Mouse (Mus musculus) embryonic facial prominence, embryonic 10.5 days (tissue): ENCODE data around the gene Luc7l3. TPM values are rescaled to one million over a fixed set of nuclear protein-coding genes. Genes with fewer than 3 reads are reported as not detected.

Experiments used
- DNase-seq: peaks from one replicate; pipeline ENCODE4 v3.0.0-alpha.2; 2017; ENCODE audit warnings: low spot score
- H3K27ac ChIP-seq: fragments of 300-500 bp; sonication (generic); replicated peaks from 2 replicates; pipeline ENCODE4 v1.5.1; 2016; ENCODE audit warnings: mild to moderate bottlenecking
- H3K27me3 ChIP-seq: fragments of 300-500 bp; sonication (generic); replicated peaks from 2 replicates; pipeline ENCODE4 v1.6.1; 2016; ENCODE audit warnings: low read depth, mild to moderate bottlenecking; ENCODE audit not compliant: poor library complexity, severe bottlenecking
- H3K36me3 ChIP-seq: fragments of 300-500 bp; sonication (generic); replicated peaks from 2 replicates; pipeline ENCODE4 v1.6.1; 2016; ENCODE audit warnings: mild to moderate bottlenecking, moderate library complexity
- H3K4me1 ChIP-seq: fragments of 300-500 bp; sonication (generic); 2 replicates; pipeline ENCODE4 v1.6.1; 2016
- H3K4me3 ChIP-seq: fragments of 300-500 bp; sonication (generic); 2 replicates; pipeline ENCODE4 v1.5.1; 2016; ENCODE audit warnings: mild to moderate bottlenecking, moderate library complexity
- H3K9me3 ChIP-seq: fragments of 300-500 bp; sonication (generic); 2 replicates; pipeline ENCODE4 v1.6.1; 2016; ENCODE audit warnings: mild to moderate bottlenecking
- WGBS: fragments of 180-500 bp; shearing (Covaris S2); methylation state at CpG from one replicate; pipeline ENCODE4 v1.1.7; 2016; 5-methylcytosine and 5-hydroxymethylcytosine counted together
- polyA plus RNA-seq: library from polyadenylated mRNA; unstranded; fragments of >200 nt; fragmentation: Nextera tagmentation; extraction: Ambion mirVana; gene quantifications from 2 replicates; pipeline ENCODE4 v1.2.1, GENCODE M21; 2016

The Luc7l3 gene
- polyA plus RNA-seq, 1 experiment from 2014 or later = 117 TPM

DNA sequence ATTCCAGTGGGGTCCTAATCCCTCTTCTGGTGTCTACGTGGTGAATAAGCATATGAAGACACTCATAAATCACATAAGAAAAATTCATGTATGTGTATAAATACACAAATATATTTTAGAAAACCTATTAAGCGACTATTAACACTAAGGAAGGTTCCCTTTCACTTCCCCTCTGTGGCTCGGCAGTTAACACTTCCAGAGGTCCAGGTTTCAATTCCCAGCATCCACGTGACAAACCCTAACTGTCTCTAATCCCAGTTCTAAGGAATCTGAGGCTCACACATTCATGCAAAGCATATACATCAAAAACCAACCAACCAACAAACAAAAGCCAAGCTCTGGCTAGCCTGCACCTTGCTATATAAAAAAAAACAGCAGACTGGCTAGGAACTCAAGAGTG lies 4.3 kb downstream of the Luc7l3 start:
- no peak overlapping the region for H3K4me3 ChIP-seq
- H3K4me1 ChIP-seq = peaks cover 42% of the 10 kb centered on the region
- peaks cover 35% of the 10 kb centered on the region for H3K36me3 ChIP-seq
- DNase-seq = no peak
- H3K27me3 ChIP-seq = no peaks in the 10 kb centered on the region
- WGBS = 70% methylated on average over 4 of the region's 4 CpGs
- H3K9me3 ChIP-seq = no peaks in the 10 kb centered on the region
- H3K27ac ChIP-seq = no peak overlapping the region

DNA sequence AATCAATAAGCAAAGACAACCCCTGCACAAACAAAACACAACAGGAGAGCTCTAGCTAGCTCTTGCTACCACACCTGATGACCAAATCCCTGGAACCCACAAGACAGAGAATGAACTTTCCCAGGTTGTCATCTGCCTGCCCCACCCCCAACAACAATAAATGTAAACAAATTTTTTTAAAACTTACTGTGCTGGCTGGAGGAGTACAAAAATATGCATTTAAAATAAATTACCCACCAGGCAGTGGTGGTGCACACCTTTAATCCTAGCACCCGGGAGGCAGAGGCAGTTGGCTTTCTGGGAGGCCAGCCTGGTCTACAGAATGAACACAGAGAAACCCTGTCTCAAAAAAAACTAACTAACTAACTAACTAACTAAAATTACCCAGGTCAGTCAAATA lies 4.8 kb downstream of the Luc7l3 start:
- WGBS = 89% methylated on average over 1 of the region's 1 CpGs

DNA sequence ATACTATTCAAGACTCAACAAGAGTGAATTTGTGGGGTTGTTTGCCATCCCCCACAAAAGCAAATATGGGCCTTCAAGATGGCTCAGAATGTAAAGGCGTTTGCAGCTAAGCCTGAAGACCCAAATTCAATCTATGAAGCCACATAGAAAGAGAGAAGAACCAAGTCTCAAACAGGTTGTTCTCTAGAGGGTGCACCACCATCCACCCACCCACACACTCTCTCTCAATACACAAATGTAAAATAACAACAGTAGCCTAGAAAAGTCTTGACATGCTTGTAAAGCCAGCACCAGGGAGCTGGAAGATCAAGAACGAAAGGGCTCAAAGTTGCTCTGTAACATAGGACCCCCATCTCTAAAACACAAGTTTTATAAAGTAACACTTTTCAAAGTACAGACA lies 5.3 kb downstream of the Luc7l3 start:
- Histone ChIP-seq H3K4me1 (peaks cover 37% of the 10 kb centered on the region), H3K27ac (no peak overlapping the region), H3K4me3 (no peak overlapping the region), H3K9me3 (no peaks in the 10 kb centered on the region), H3K36me3 (peaks cover 35% of the 10 kb centered on the region), H3K27me3 (no peaks in the 10 kb centered on the region)
- WGBS = 87% methylated on average over 2 of the region's 2 CpGs
- DNase-seq = no peak

More for the DNA sequence above, 4.8 kb downstream of the Luc7l3 start:
- no peak overlapping the region for H3K4me3 ChIP-seq
- peaks cover 35% of the 10 kb centered on the region for H3K36me3 ChIP-seq
- H3K27ac ChIP-seq = no peak overlapping the region
- no peak for DNase-seq
- H3K4me1 ChIP-seq = peaks cover 37% of the 10 kb centered on the region
- H3K9me3 ChIP-seq = no peaks in the 10 kb centered on the region
- no peaks in the 10 kb centered on the region for H3K27me3 ChIP-seq

DNA sequence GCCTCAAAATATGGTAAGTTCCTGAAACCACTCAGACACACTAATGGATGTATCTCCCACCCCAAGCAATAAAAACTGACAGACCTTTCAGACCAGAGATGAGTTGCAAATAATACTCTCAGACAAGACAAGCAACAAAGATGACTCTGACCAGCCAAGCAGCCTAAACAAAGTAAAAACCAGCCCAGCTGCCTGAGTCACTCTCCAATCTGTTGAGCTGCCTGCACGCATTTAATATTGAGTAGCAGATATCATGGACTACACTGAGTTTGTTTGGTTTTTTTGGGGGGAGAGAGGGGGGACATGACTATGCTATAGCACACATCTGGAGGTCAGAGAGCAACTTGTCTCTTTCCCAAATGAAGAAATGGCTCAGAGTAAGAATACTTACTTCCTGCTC lies 6.5 kb downstream of the Luc7l3 start:
- H3K4me3 ChIP-seq = no peak overlapping the region
- peaks cover 40% of the 10 kb centered on the region for H3K36me3 ChIP-seq
- peaks cover 33% of the 10 kb centered on the region for H3K4me1 ChIP-seq
- H3K27ac ChIP-seq = no peak overlapping the region
- H3K9me3 ChIP-seq = no peaks in the 10 kb centered on the region
- WGBS = 80% methylated on average over 1 of the region's 1 CpGs
- no peak for DNase-seq
- no peaks in the 10 kb centered on the region for H3K27me3 ChIP-seq

DNA sequence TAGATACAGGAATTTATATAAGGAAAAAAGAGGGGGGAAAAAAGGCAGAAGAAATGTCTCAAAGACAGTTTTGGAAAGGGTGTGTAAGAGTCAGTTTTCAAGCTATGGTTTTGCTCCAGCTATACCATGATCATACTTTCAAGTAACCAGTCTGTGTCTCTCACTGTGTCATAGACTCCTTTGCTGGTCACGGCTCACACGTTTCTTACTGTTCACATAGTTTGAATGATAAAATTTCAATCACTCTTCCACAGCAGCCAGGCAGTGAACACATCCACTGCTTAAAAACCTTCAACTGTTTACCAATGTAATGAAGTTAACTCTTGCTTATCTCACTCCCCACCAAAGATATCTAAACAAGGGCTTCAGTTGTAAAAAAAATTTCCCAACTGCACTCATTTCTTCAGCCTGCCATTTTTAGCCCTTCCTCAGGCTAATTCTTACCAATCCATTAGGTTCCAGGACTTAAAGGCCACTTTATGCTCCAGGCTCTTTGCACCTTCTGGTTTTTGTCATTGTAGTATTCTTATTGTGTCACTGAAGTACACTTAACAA lies 7.6 kb downstream of the Luc7l3 start:
- Histone ChIP-seq H3K27ac (no peak overlapping the region), H3K4me3 (no peak overlapping the region), H3K27me3 (no peaks in the 10 kb centered on the region), H3K4me1 (peaks cover 28% of the 10 kb centered on the region), H3K9me3 (no peaks in the 10 kb centered on the region), H3K36me3 (peaks cover 35% of the 10 kb centered on the region)
- WGBS = 93% methylated on average over 2 of the region's 2 CpGs
- no peak for DNase-seq

DNA sequence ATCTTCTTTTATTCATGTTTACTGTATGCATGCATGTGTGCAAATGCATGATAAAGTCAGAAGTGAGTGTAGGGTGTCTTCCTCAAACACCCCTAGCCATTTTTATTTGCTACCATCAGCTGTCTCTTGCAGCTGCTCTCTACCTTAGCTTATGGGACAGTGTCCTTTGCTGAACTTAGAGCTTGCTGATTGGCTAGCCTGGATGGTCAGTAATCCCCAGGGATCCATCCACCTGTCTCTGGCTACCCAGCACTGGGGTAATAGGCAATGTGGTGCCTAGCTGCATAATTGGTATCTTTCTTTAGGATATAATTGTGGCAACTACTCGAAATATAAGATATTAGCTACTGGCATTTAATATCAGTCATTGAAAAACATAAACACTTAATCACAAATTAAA lies 9.1 kb downstream of the Luc7l3 start:
- 95% methylated on average over 1 of the region's 1 CpGs for WGBS
- H3K4me3 ChIP-seq = no peak overlapping the region
- peaks cover 38% of the 10 kb centered on the region for H3K36me3 ChIP-seq
- no peaks in the 10 kb centered on the region for H3K27me3 ChIP-seq
- H3K27ac ChIP-seq = no peak overlapping the region
- no peaks in the 10 kb centered on the region for H3K9me3 ChIP-seq
- no peak for DNase-seq
- H3K4me1 ChIP-seq = peaks cover 28% of the 10 kb centered on the region

DNA sequence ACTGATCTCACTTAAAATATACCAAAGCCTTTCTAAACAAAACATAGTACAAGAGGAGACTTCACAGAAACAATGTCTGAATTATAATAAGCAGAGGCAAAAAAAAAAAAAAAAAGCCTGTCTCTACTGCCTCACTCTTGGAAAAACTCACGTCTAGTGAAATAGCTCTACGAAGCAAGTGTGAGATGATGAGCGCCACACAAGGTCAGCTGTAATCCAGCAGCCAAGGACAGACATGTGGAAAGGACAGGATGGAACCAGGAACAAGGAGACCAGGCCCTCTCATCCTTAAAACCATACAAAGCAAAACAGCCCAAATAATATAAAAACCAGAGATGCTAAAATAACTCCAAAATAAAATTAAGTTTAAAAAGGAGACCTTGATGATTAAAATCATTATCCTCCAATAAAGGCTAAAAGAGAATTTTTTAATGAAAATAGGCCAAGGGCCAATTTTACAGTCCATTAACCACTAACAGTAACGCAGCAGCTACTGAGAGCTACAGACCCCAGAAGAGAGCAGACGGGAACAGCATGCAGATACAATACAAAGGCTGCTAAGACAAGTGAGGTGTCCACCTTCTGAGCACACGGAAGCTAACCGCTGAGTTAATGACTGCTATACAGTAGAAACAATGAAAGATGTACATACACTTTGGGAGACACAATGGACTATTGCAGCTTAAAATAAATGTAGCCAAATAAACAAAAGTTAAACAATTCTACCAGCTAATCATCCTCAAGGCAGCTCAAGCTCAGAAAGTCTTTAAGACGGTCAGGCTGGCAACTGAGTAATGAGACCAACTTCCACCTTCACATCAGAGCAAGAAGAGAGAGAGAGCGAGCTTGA lies 26.6 kb downstream of the Luc7l3 start:
- peaks cover 100% of the 10 kb centered on the region for H3K36me3 ChIP-seq
- 86% methylated on average over 9 of the region's 9 CpGs for WGBS
- no peak overlapping the region for H3K4me3 ChIP-seq
- H3K27me3 ChIP-seq = no peaks in the 10 kb centered on the region
- no peaks in the 10 kb centered on the region for H3K9me3 ChIP-seq
- H3K4me1 ChIP-seq = no peaks in the 10 kb centered on the region
- no peak overlapping the region for H3K27ac ChIP-seq
- no peak for DNase-seq

DNA sequence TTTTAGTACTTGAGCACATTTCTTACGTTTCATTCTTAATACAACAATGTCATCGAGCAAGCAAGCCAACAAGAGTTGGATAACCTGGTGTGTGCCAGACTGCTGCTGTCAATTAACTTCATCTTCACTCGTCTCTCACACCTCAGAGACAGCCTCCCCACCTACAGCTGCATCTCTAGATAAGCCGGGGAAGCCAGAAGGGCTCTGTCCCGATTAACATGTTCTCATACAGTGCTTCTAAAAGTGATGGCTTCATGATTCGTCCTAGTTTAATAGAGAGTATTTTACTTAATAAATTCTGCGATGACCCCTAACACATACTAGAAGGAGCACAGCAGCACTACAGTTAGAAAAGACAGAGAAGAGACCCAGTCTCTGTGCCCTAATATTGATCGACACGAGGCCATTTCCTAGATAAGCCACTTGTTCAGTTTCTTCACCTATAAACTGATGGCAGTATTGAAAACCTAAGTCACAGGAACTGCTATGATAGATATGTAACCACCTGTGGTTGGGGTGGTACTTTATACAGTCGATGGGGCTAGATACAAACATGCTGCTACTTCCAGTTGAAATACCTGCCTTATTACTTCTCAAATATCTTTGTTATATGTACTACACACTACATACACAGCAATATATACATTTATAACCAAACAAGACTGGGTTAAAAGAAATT lies 31.6 kb downstream of the Luc7l3 start:
- WGBS = 92% methylated on average over 10 of the region's 10 CpGs
- peaks cover 100% of the 10 kb centered on the region for H3K36me3 ChIP-seq
- H3K9me3 ChIP-seq = no peaks in the 10 kb centered on the region
- no peaks in the 10 kb centered on the region for H3K27me3 ChIP-seq
- no peak for DNase-seq
- no peak overlapping the region for H3K27ac ChIP-seq
- H3K4me1 ChIP-seq = no peaks in the 10 kb centered on the region
- H3K4me3 ChIP-seq = no peak overlapping the region

DNA sequence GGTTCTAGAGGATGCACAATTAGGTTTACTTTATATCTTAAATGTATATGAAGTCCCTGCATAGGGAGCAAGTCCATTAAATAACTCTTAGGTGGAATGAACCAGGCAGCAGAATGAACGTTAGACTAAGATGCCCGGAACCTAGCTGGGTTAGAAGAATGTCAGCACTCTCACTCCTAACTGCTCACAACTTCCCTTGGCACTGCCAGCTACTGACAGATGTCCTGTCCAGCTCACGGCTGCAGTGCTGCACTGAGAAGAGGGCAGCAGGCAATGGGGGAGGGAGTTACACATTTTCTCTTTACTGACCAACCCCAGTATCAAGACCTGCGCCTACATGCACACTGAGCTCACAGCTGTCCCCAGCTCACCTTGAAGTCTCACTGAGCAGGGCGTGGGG lies 34.7 kb downstream of the Luc7l3 start:
- Histone ChIP-seq H3K36me3 (peaks cover 93% of the 10 kb centered on the region), H3K4me1 (no peaks in the 10 kb centered on the region), H3K9me3 (no peaks in the 10 kb centered on the region), H3K27me3 (no peaks in the 10 kb centered on the region), H3K4me3 (no peak overlapping the region), H3K27ac (no peak overlapping the region)
- 89% methylated on average over 5 of the region's 5 CpGs for WGBS
- no peak for DNase-seq

DNA sequence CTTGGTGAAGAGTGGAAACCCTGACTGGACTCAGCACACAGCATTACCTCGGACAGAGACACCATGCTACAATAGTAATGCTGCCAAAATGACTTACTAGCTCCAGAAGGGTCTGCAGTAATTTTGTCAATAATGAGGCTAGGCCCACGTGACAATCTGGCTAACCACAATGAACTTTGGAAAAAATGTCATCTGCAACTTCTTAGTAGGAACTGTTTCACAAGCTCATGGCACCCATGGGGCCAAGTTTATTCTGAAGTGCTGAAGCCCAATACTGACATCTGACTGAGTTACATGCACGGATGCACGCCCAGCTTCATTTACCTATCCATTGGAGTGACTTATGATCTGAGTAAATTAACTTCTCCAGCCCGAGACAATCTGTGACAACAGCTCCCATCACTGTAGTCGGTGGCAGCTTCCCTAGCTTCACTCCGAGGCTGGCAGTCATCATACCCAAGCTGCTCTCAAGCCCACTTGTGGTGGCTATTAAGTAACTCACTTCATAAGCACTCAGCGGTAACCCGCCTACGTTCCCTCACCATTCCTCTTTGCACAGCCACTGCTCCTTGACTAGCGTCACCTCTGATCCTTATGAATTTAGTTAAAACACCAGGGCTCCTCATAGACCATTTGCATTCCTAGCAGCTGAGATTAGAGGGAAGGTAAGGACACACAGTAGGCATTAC lies 35.8 kb downstream of the Luc7l3 start:
- DNase-seq = no peak
- H3K36me3 ChIP-seq = peaks cover 86% of the 10 kb centered on the region

DNA sequence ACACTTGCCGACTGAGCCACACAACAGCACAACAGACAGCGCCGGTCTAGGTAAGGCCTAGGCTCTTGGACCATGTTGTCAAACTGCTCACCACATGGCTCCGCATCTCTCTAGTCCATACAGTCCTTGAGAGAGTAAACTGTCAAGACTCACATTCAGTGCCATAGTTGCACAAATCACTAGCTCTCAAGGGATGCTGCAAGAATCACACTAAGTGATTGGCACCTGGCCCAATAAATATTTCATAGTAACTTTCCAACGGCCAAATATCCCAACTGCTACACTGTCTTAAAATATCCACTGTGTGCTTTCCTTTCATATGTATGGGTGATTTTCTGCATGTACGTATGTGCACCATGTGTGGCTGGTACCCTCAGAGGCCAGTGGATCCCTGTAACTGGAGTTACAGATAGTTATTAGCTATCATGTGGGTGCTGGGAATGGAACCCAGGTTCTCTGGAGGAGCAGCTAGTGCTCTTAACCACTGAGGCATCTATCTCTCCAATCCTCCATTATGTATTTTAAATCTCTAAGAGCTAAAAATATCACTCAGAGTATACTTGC lies 38.2 kb downstream of the Luc7l3 start:
- Histone ChIP-seq H3K27ac (no peak overlapping the region), H3K9me3 (no peaks in the 10 kb centered on the region), H3K4me1 (peaks cover 4% of the 10 kb centered on the region), H3K36me3 (peaks cover 62% of the 10 kb centered on the region), H3K27me3 (no peaks in the 10 kb centered on the region), H3K4me3 (no peak overlapping the region)
- DNase-seq = no peak
- WGBS = 93% methylated on average over 6 of the region's 6 CpGs

More for the DNA sequence above, 35.8 kb downstream of the Luc7l3 start:
- no peaks in the 10 kb centered on the region; the same call in 1 of the 2 replicates for H3K4me1 ChIP-seq
- H3K27ac ChIP-seq = no peak overlapping the region
- H3K27me3 ChIP-seq = no peaks in the 10 kb centered on the region
- no peaks in the 10 kb centered on the region for H3K9me3 ChIP-seq
- WGBS = 94% methylated on average over 11 of the region's 11 CpGs
- no peak overlapping the region for H3K4me3 ChIP-seq

DNA sequence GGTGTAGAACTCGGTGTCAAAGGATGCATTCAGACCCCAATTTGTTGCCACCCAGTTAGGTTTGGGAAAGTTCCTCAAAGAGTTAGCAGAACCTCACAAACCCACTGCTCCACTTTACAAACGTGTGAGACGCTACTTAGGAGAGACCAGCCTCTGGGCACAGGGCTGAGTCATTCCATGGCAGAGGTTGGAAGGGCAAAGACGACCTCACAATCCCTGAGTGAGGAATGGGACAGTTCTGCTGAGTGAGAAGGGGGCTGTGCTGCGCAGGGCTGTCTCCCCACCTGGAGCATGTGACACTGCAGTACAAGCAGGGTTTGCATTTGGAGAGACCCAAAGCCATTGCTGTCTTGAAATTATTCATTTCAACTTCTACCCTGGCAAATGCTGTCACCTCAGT lies 39.5 kb downstream of the Luc7l3 start:
- DNase-seq = no peak
- Histone ChIP-seq H3K4me1 (peaks cover 7% of the 10 kb centered on the region), H3K9me3 (no peaks in the 10 kb centered on the region), H3K4me3 (no peak overlapping the region), H3K27me3 (no peaks in the 10 kb centered on the region), H3K36me3 (peaks cover 48% of the 10 kb centered on the region), H3K27ac (no peak overlapping the region)
- WGBS = 71% methylated on average over 5 of the region's 5 CpGs
